Mouse (Mus musculus): ENCODE data around the gene Mpv17l2. TPM values are rescaled to one million over a fixed set of nuclear protein-coding genes. Genes with fewer than 3 reads are reported as not detected.

Gene Mpv17l2
- polyA plus RNA-seq, 1 experiment from 2014 or later = 54.5 TPM

- H3K4me1 ChIP-seq (replicated peaks) = peaks cover 41% of the 10 kb centered on the region
- no peak for ATAC-seq (ENCODE audit: low read depth)
- WGBS = 95% methylated on average over 13 of the region's 13 CpGs
- no peak overlapping the region for H3K4me3 ChIP-seq
- 0 out of 2 replicates have a peak overlapping the region, but pooled peaks have one; percentile 31 for H3K9ac ChIP-seq
- no peak overlapping the region for H3K27ac ChIP-seq (replicated peaks)
- H3K4me2 ChIP-seq = no peak overlapping the region
- H3K9me3 ChIP-seq = no peaks in the 10 kb centered on the region
- peaks cover 75% of the 10 kb centered on the region for H3K36me3 ChIP-seq
- H3K27me3 ChIP-seq = peaks cover 7% of the 10 kb centered on the region; the same call in 1 of the 2 replicates
Observed at GRCm38 (mm10) chr8:70772075-70772474, 11.3 kb upstream of the Mpv17l2 start.

- Histone ChIP-seq H3K36me3 (peaks cover 77% of the 10 kb centered on the region), H3K9ac (no peak overlapping the region), H3K9me3 (no peaks in the 10 kb centered on the region), H3K4me3 (no peak overlapping the region), H3K4me2 (no peak overlapping the region), H3K27me3 (peaks cover 16% of the 10 kb centered on the region; the same call in 1 of the 2 replicates), H3K4me1 (replicated peaks) (peaks cover 49% of the 10 kb centered on the region), H3K27ac (replicated peaks) (no peak overlapping the region)
- WGBS = 90% methylated on average over 7 of the region's 7 CpGs
- no peak for ATAC-seq (ENCODE audit: low read depth)
Observed at GRCm38 (mm10) chr8:70771217-70771616, 10.5 kb upstream of the Mpv17l2 start.

GRCm38 (mm10) chr8:70770748-70771147, 10.0 kb upstream of the Mpv17l2 start:
- 94% methylated on average over 13 of the region's 13 CpGs for WGBS

GRCm38 (mm10) chr8:70769858-70770257, 9.1 kb upstream of the Mpv17l2 start:
- H3K36me3 ChIP-seq = peaks cover 77% of the 10 kb centered on the region
- no peak for ATAC-seq (ENCODE audit: low read depth)
- WGBS = 68% methylated on average over 12 of the region's 12 CpGs
- 0 out of 2 replicates have a peak overlapping the region, but pooled peaks have one; percentile 18 for H3K27ac ChIP-seq (replicated peaks)
- no peaks in the 10 kb centered on the region for H3K9me3 ChIP-seq
- peaks cover 45% of the 10 kb centered on the region for H3K4me1 ChIP-seq (replicated peaks)
- H3K4me3 ChIP-seq = no peak overlapping the region
- H3K27me3 ChIP-seq = peaks cover 20% of the 10 kb centered on the region; the same call in 1 of the 2 replicates
- H3K9ac ChIP-seq = 0 out of 2 replicates have a peak overlapping the region, but pooled peaks have one; percentile 34
- no peak overlapping the region for H3K4me2 ChIP-seq

More at GRCm38 (mm10) chr8:70770748-70771147, 10.0 kb upstream of the Mpv17l2 start:
- Histone ChIP-seq H3K9me3 (no peaks in the 10 kb centered on the region), H3K36me3 (peaks cover 77% of the 10 kb centered on the region), H3K4me1 (replicated peaks) (peaks cover 51% of the 10 kb centered on the region), H3K4me3 (no peak overlapping the region), H3K27me3 (peaks cover 20% of the 10 kb centered on the region; the same call in 1 of the 2 replicates), H3K4me2 (no peak overlapping the region), H3K9ac (no peak overlapping the region), H3K27ac (replicated peaks) (no peak overlapping the region)
- ATAC-seq (ENCODE audit: low read depth) = no peak

GRCm38 (mm10) chr8:70769359-70769758, 8.6 kb upstream of the Mpv17l2 start:
- ATAC-seq (ENCODE audit: low read depth) = peak; percentile 49
- Histone ChIP-seq H3K27ac (replicated peaks) (no peak overlapping the region), H3K27me3 (peaks cover 20% of the 10 kb centered on the region; the same call in 1 of the 2 replicates), H3K9me3 (no peaks in the 10 kb centered on the region), H3K4me2 (no peak overlapping the region), H3K9ac (0 out of 2 replicates have a peak overlapping the region, but pooled peaks have one; percentile 34), H3K36me3 (peaks cover 72% of the 10 kb centered on the region), H3K4me1 (replicated peaks) (peaks cover 40% of the 10 kb centered on the region), H3K4me3 (no peak overlapping the region)
- WGBS = 8% methylated on average over 26 of the region's 26 CpGs

GRCm38 (mm10) chr8:70768956-70769355, 8.2 kb upstream of the Mpv17l2 start:
- H3K9me3 ChIP-seq = no peaks in the 10 kb centered on the region
- H3K9ac ChIP-seq = no peak overlapping the region
- H3K4me2 ChIP-seq = no peak overlapping the region
- peaks cover 20% of the 10 kb centered on the region; the same call in 1 of the 2 replicates for H3K27me3 ChIP-seq
- H3K36me3 ChIP-seq = peaks cover 68% of the 10 kb centered on the region
- H3K4me3 ChIP-seq = no peak overlapping the region
- peaks cover 36% of the 10 kb centered on the region for H3K4me1 ChIP-seq (replicated peaks)
- WGBS = 88% methylated on average over 16 of the region's 16 CpGs
- no peak overlapping the region for H3K27ac ChIP-seq (replicated peaks)
- peak; percentile 8; the same call in 1 of the 2 replicates for ATAC-seq (ENCODE audit: low read depth)

- ATAC-seq (ENCODE audit: low read depth) = no peak
- WGBS = 95% methylated on average over 32 of the region's 32 CpGs
- Histone ChIP-seq H3K27ac (replicated peaks) (no peak overlapping the region), H3K9me3 (no peaks in the 10 kb centered on the region), H3K4me3 (no peak overlapping the region), H3K36me3 (peaks cover 61% of the 10 kb centered on the region), H3K4me2 (no peak overlapping the region), H3K4me1 (replicated peaks) (peaks cover 29% of the 10 kb centered on the region), H3K27me3 (peaks cover 20% of the 10 kb centered on the region; the same call in 1 of the 2 replicates), H3K9ac (no peak overlapping the region)
Observed at GRCm38 (mm10) chr8:70768231-70768776, 7.6 kb upstream of the Mpv17l2 start.

GRCm38 (mm10) chr8:70767503-70767902, 6.8 kb upstream of the Mpv17l2 start:
- Histone ChIP-seq H3K36me3 (peaks cover 53% of the 10 kb centered on the region), H3K9me3 (no peaks in the 10 kb centered on the region), H3K4me3 (no peak overlapping the region), H3K27me3 (peaks cover 20% of the 10 kb centered on the region; the same call in 1 of the 2 replicates), H3K27ac (replicated peaks) (no peak overlapping the region), H3K4me2 (no peak overlapping the region), H3K4me1 (replicated peaks) (peaks cover 21% of the 10 kb centered on the region), H3K9ac (no peak overlapping the region)
- 76% methylated on average over 6 of the region's 6 CpGs for WGBS
- no peak for ATAC-seq (ENCODE audit: low read depth)

GRCm38 (mm10) chr8:70766571-70767440, 6.1 kb upstream of the Mpv17l2 start:
- H3K4me1 ChIP-seq (replicated peaks) = peaks cover 20% of the 10 kb centered on the region
- peak overlapping the region; percentile 56 for H3K4me2 ChIP-seq
- peak overlapping the region; percentile 28 for H3K4me3 ChIP-seq
- H3K9me3 ChIP-seq = no peaks in the 10 kb centered on the region
- H3K27me3 ChIP-seq = peaks cover 20% of the 10 kb centered on the region; the same call in 1 of the 2 replicates
- no peak overlapping the region for H3K27ac ChIP-seq (replicated peaks)
- no peak for ATAC-seq (ENCODE audit: low read depth)
- peaks cover 46% of the 10 kb centered on the region for H3K36me3 ChIP-seq
- 8% methylated on average over 21 of the region's 21 CpGs for WGBS
- peak overlapping the region; percentile 61 for H3K9ac ChIP-seq

GRCm38 (mm10) chr8:70765838-70766570, 5.3 kb upstream of the Mpv17l2 start:
- no peaks in the 10 kb centered on the region for H3K9me3 ChIP-seq
- WGBS = 2% methylated on average over 34 of the region's 34 CpGs
- H3K4me3 ChIP-seq = peak overlapping the region; percentile 28
- H3K27ac ChIP-seq (replicated peaks) = no peak overlapping the region
- peaks cover 28% of the 10 kb centered on the region for H3K4me1 ChIP-seq (replicated peaks)
- H3K36me3 ChIP-seq = peaks cover 38% of the 10 kb centered on the region
- H3K4me2 ChIP-seq = peak overlapping the region; percentile 56
- H3K9ac ChIP-seq = peak overlapping the region; percentile 61
- ATAC-seq (ENCODE audit: low read depth) = no peak
- H3K27me3 ChIP-seq = peaks cover 20% of the 10 kb centered on the region; the same call in 1 of the 2 replicates

GRCm38 (mm10) chr8:70765329-70765728, 4.6 kb upstream of the Mpv17l2 start:
- Histone ChIP-seq H3K9ac (0 out of 2 replicates have a peak overlapping the region, but pooled peaks have one; percentile 61), H3K4me3 (peak overlapping the region; percentile 28), H3K4me2 (peak overlapping the region; percentile 56), H3K27me3 (peaks cover 20% of the 10 kb centered on the region; the same call in 1 of the 2 replicates), H3K36me3 (peaks cover 32% of the 10 kb centered on the region), H3K9me3 (no peaks in the 10 kb centered on the region), H3K4me1 (replicated peaks) (peaks cover 29% of the 10 kb centered on the region), H3K27ac (replicated peaks) (no peak overlapping the region)
- 85% methylated on average over 9 of the region's 9 CpGs for WGBS
- no peak for ATAC-seq (ENCODE audit: low read depth)
